Comparison of ENCODE assay signal across 12 mouse cellular contexts in genomic region chr9:22430315-22430840, GRCm38 (mm10). TPM values are rescaled to one million over a fixed set of nuclear protein-coding genes. Genes with fewer than 3 reads are reported as not detected.
DNase-seq lines count a peak whose midpoint lies in the region; ATAC-seq and TF ChIP-seq lines count a peak whose summit lies in the region.
"Had no signal": no experiment of that assay in that cellular context is flagged by ENCODE, and none has a peak within 500 bp of the region (broad histone marks: within the 10 kb centered on the region; RNA-seq: fewer than 3 reads in every experiment).

No protein-coding gene starts in this region.

- no peak overlapping the region for H3K9ac ChIP-seq in liver, embryonic 11.5 days (ENCODE audit: low read depth, low read length)
- H3K9ac ChIP-seq in forebrain, embryonic 16.5 days (replicated peaks; ENCODE audit: low read depth, low read length) = no peak overlapping the region
- H3K9ac ChIP-seq: midbrain, embryonic 12.5 days had no signal

- ATAC-seq in liver, embryonic 11.5 days (replicated peaks; ENCODE audit: low FRiP score) = no peak
- ATAC-seq in forebrain, embryonic 16.5 days = no peak

- WGBS in thymus, adult 2 months = 15% methylated on average over 5 of the region's 5 CpGs
- WGBS in liver, embryonic 11.5 days = 35% methylated on average over 5 of the region's 5 CpGs
- WGBS in forebrain, embryonic 16.5 days = 34% methylated on average over 5 of the region's 5 CpGs

- peak overlapping the region; percentile 26; the same call in 1 of the 2 replicates for H3K4me2 ChIP-seq in liver, embryonic 11.5 days
- no peak overlapping the region for H3K4me2 ChIP-seq in forebrain, embryonic 16.5 days (ENCODE audit: low read length)
- H3K4me2 ChIP-seq: midbrain, embryonic 12.5 days had no signal

- no peaks in the 10 kb centered on the region for H3K27me3 ChIP-seq in thymus, adult 2 months (ENCODE audit: control insufficient read depth, insufficient read depth, low read length)
- no peaks in the 10 kb centered on the region for H3K27me3 ChIP-seq in liver, embryonic 11.5 days (replicated peaks; ENCODE audit: control insufficient read depth, insufficient read depth, low read length)
- H3K27me3 ChIP-seq in forebrain, embryonic 16.5 days (replicated peaks; ENCODE audit: control insufficient read depth, insufficient read depth, low read length) = no peaks in the 10 kb centered on the region
- H3K27me3 ChIP-seq: midbrain, embryonic 12.5 days had no signal

- no peak for TF ChIP-seq POLR2A in thymus, adult 2 months (IDR thresholded peaks at IDR 0.05; ENCODE audit: control insufficient read depth, extremely low read depth, insufficient read depth, low read length, poor library complexity)

- peak overlapping the region; percentile 37 for H3K4me3 ChIP-seq in gastrocnemius, adult 2 months
- no peak overlapping the region for H3K4me3 ChIP-seq in thymus, adult 2 months (ENCODE audit: control insufficient read depth, insufficient read depth, low read length)
- no peak overlapping the region for H3K4me3 ChIP-seq in liver, embryonic 11.5 days (ENCODE audit: low read depth, low read length)
- H3K4me3 ChIP-seq in forebrain, embryonic 16.5 days (replicated peaks; ENCODE audit: low read length) = no peak overlapping the region
- H3K4me3 ChIP-seq: layer of hippocampus, adult 2 months; midbrain, embryonic 12.5 days had no signal

- intact Hi-C loops in gastrocnemius, adult 2 months (cut with DNase I) = no loop called here

- no peak for TF ChIP-seq CTCF in gastrocnemius, adult 2 months (IDR thresholded peaks at IDR 0.05)
- TF ChIP-seq CTCF in thymus, adult 2 months (IDR thresholded peaks at IDR 0.05; ENCODE audit: borderline replicate concordance, control insufficient read depth, extremely low read depth, insufficient read depth, low read length, poor library complexity) = no peak

- H3K36me3 ChIP-seq in thymus, adult 2 months (ENCODE audit: control insufficient read depth, insufficient read depth, low read length) = no peaks in the 10 kb centered on the region
- H3K36me3 ChIP-seq in liver, embryonic 11.5 days (ENCODE audit: control insufficient read depth, insufficient read depth, low read length) = no peaks in the 10 kb centered on the region
- H3K36me3 ChIP-seq in forebrain, embryonic 16.5 days (ENCODE audit: control insufficient read depth, insufficient read depth) = no peaks in the 10 kb centered on the region
- H3K36me3 ChIP-seq: midbrain, embryonic 12.5 days had no signal

- DNase-seq in gastrocnemius, adult 2 months = no peak
- no peak for DNase-seq in gastrocnemius, postnatal 4 days (ENCODE audit: low spot score in 2 of 2)
- DNase-seq in thymus, adult 2 months = peak; percentile 16
- no peak for DNase-seq in thymus, adult 18-20 months
- no peak for DNase-seq in liver, embryonic 11.5 days (ENCODE audit: low spot score)
- no peak for DNase-seq in right cerebral cortex, postnatal 4 days
- no peak for DNase-seq in urinary bladder, postnatal 25 days (ENCODE audit: low spot score)
- DNase-seq: adrenal gland, adult 8-10 months had no signal

- H3K9me3 ChIP-seq in liver, embryonic 11.5 days (ENCODE audit: control insufficient read depth, low read length) = no peaks in the 10 kb centered on the region
- no peaks in the 10 kb centered on the region for H3K9me3 ChIP-seq in forebrain, embryonic 16.5 days (ENCODE audit: control insufficient read depth, low read length)
- H3K9me3 ChIP-seq: midbrain, embryonic 12.5 days had no signal

- H3K4me1 ChIP-seq in thymus, adult 2 months (replicated peaks; ENCODE audit: control insufficient read depth, insufficient read depth, low read length) = peaks cover 10% of the 10 kb centered on the region
- peaks cover 6% of the 10 kb centered on the region for H3K4me1 ChIP-seq in liver, embryonic 11.5 days (replicated peaks; ENCODE audit: control insufficient read depth, insufficient read depth, low read length)
- peaks cover 7% of the 10 kb centered on the region for H3K4me1 ChIP-seq in forebrain, embryonic 16.5 days (replicated peaks; ENCODE audit: control insufficient read depth, insufficient read depth, low read length)

- no peak overlapping the region for H3K27ac ChIP-seq in gastrocnemius, adult 2 months
- peak overlapping the region; percentile 32; the same call in 1 of the 2 replicates for H3K27ac ChIP-seq in thymus, adult 2 months (ENCODE audit: control insufficient read depth, insufficient read depth, low read length)
- no peak overlapping the region for H3K27ac ChIP-seq in liver, embryonic 11.5 days (ENCODE audit: low read depth, low read length)
- no peak overlapping the region for H3K27ac ChIP-seq in forebrain, embryonic 16.5 days (ENCODE audit: low read length)
- H3K27ac ChIP-seq: layer of hippocampus, adult 2 months; midbrain, embryonic 12.5 days had no signal

RNA-seq across cellular contexts. Expression of gene 9530077C05Rik, which starts 19.1 kb away (rescaled TPM):
- total RNA-seq in gastrocnemius, adult 2 months (2021) = under 1 TPM; 0.36 to 0.59 TPM
- under 1 TPM; 0.69 to 0.83 TPM for total RNA-seq in gastrocnemius, postnatal 4 days (2021)
- 1.9 and 2.1 TPM in 2 replicates for polyA plus RNA-seq in thymus, adult 2 months (2012; rRNA removed)
- 2.5 and 3.6 TPM in 2 replicates for polyA plus RNA-seq in liver, embryonic 11.5 days (2014; fragmentation: Nextera tagmentation; extraction: Ambion mirVana)
- polyA plus RNA-seq in forebrain, embryonic 16.5 days (2015; fragmentation: Nextera tagmentation; extraction: Ambion mirVana) = 11.3 and 12.5 TPM in 2 replicates

RNA-seq across cellular contexts. Expression of gene Gm17545, which starts 23.7 kb away (rescaled TPM):
- total RNA-seq in gastrocnemius, adult 2 months (2021) = not detected
- total RNA-seq in gastrocnemius, postnatal 4 days (2021) = not detected
- not detected in 2 replicates for polyA plus RNA-seq in thymus, adult 2 months (2012; rRNA removed)
- not detected in 2 replicates for polyA plus RNA-seq in liver, embryonic 11.5 days (2014; fragmentation: Nextera tagmentation; extraction: Ambion mirVana)
- polyA plus RNA-seq in forebrain, embryonic 16.5 days (2015; fragmentation: Nextera tagmentation; extraction: Ambion mirVana) = not detected in 2 replicates
- total RNA-seq: adrenal gland, adult 8-10 months; layer of hippocampus, adult 2 months had no signal
- polyA plus RNA-seq: gonadal fat pad, adult 2 months; midbrain, embryonic 12.5 days had no signal

RNA-seq across cellular contexts. Expression of gene Rp9, which starts 39.2 kb away (rescaled TPM):
- total RNA-seq in gastrocnemius, adult 2 months (2021) = 10 to 100 TPM; 32.2 to 39.1 TPM
- 10 to 100 TPM; 36.1 to 38.4 TPM for total RNA-seq in gastrocnemius, postnatal 4 days (2021)
- 124 and 176 TPM in 2 replicates for polyA plus RNA-seq in thymus, adult 2 months (2012; rRNA removed)
- 74.2 and 79.8 TPM in 2 replicates for polyA plus RNA-seq in liver, embryonic 11.5 days (2014; fragmentation: Nextera tagmentation; extraction: Ambion mirVana)
- 63.1 and 66.0 TPM in 2 replicates for polyA plus RNA-seq in forebrain, embryonic 16.5 days (2015; fragmentation: Nextera tagmentation; extraction: Ambion mirVana)

RNA-seq across cellular contexts. Expression of gene Anln, which starts 41.4 kb away (rescaled TPM):
- under 1 TPM; 0.64 to 0.69 TPM for total RNA-seq in gastrocnemius, adult 2 months (2021)
- 10 to 100 TPM; 25.9 to 26.3 TPM for total RNA-seq in gastrocnemius, postnatal 4 days (2021)
- 11.1 and 11.2 TPM in 2 replicates for polyA plus RNA-seq in thymus, adult 2 months (2012; rRNA removed)
- 42.6 and 45.5 TPM in 2 replicates for polyA plus RNA-seq in liver, embryonic 11.5 days (2014; fragmentation: Nextera tagmentation; extraction: Ambion mirVana)
- 10.6 and 14.3 TPM in 2 replicates for polyA plus RNA-seq in forebrain, embryonic 16.5 days (2015; fragmentation: Nextera tagmentation; extraction: Ambion mirVana)

RNA-seq across cellular contexts. Expression of gene Bbs9, which starts 45.1 kb away (rescaled TPM):
- total RNA-seq in gastrocnemius, adult 2 months (2021) = 10 to 100 TPM in 1 of 2 experiments, 1 to 10 TPM in 1; 9.5 to 11.5 TPM
- total RNA-seq in gastrocnemius, postnatal 4 days (2021) = 10 to 100 TPM; 14.0 to 17.5 TPM
- polyA plus RNA-seq in thymus, adult 2 months (2012; rRNA removed) = 19.1 and 21.4 TPM in 2 replicates
- polyA plus RNA-seq in liver, embryonic 11.5 days (2014; fragmentation: Nextera tagmentation; extraction: Ambion mirVana) = 7.8 and 8.7 TPM in 2 replicates
- 17.8 and 20.2 TPM in 2 replicates for polyA plus RNA-seq in forebrain, embryonic 16.5 days (2015; fragmentation: Nextera tagmentation; extraction: Ambion mirVana)
